Mouse (Mus musculus) left cerebral cortex, adult 8-10 months (tissue): Measurements from ENCODE around the gene Bloc1s1. TPM values are rescaled to one million over a fixed set of nuclear protein-coding genes. Genes with fewer than 3 reads are reported as not detected.

Source experiments
- DNase-seq, 2 experiments: peaks; one replicate each; pipeline ENCODE4 v3.0.0; 2022; ENCODE audit warnings: low spot score in 2 of 2
- total RNA-seq, 4 experiments: library from RNA; stranded (reverse); gene quantifications; 2 replicates each; pipeline ENCODE4 v1.2.4; 2022

Bloc1s1 gene
- total RNA-seq, result 100 to 1,000 TPM in 1 of 4 experiments, 10 to 100 TPM in 3; 83.3 to 106 (median 89.5) TPM

GRCm38 (mm10) chr10:128923935-128924334 is at the start of gene Bloc1s1:
Gene Bloc1s1, minus strand, starts transcription at chr10:128924035.
- DNase-seq, result no peak

DNA sequence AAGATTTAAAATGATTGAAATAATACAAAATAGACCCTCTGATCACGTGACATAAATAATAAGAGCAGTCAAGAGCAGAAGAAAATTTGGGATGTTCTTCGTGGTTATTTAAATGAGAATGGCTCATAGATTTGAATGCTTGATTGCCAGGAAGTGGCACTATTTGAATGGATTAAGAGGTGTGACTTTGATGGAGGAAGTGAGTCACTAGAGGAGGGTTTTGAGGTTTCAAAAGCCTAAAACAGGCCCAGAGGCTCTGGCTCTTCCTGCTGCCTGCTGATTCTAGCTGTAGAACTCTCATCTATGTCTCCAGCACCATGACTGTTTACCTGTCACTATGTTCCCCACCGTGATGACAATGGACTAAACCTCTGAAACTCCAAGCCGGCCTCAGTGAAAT is 49.0 kb upstream of the Bloc1s1 start:
- DNase-seq, result no peak

GRCm38 (mm10) chr10:128970740-128971250 is 47.0 kb upstream of the Bloc1s1 start:
- no peak for DNase-seq

- DNase-seq, result no peak
Observed at GRCm38 (mm10) chr10:128968341-128968749, 44.5 kb upstream of the Bloc1s1 start.

DNA sequence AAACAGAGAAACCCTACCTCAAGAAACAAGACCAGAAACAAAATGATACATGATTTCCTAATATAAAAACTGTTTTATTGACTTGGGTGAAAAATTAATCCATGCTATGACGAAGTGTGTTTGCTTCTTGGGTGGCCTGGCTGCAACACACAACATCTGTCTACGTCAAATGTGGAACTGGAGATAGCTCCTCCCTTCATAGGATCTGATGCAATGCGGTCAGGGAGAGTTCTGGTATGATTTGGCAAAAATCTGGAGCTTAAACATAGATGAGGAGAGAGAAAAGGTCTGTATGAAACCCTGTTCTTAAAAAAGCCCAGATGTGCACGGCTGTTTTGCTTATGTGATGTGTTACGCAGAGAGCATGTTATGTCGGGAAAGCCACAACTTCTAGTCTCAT is 42.0 kb upstream of the Bloc1s1 start:
- no peak for DNase-seq

GRCm38 (mm10) chr10:128964961-128965360 is 41.1 kb upstream of the Bloc1s1 start:
- DNase-seq, result no peak

GRCm38 (mm10) chr10:128960590-128961584 is 37.1 kb upstream of the Bloc1s1 start, which contains the start of gene Mettl7b:
Gene Mettl7b, minus strand, starts transcription at chr10:128960988.
- no peak for DNase-seq

DNA sequence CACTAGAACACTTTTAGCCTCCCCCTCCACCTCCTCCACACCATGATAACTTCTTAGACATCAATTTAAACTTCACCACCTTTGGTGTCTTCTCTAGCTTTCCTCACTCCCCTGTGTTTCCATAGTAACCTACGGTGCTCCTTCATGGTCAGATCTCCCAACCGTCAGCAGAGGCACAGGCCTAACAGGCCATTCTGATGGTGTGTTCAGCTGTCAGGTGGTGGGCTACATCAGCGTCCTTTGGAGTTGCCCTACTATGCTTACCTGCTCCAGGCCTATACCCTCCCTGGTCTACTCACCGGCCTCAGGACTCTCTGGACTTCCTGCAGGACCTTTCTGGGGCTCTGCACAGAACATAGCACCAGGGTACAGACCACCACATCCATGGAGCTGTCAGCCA is 36.3 kb upstream of the Bloc1s1 start:
- no peak for DNase-seq

GRCm38 (mm10) chr10:128958340-128958739 is 34.5 kb upstream of the Bloc1s1 start:
- DNase-seq, result no peak

GRCm38 (mm10) chr10:128950208-128950887 is 26.5 kb upstream of the Bloc1s1 start:
- peak in 1 of 2 experiments; percentile 35 for DNase-seq

- no peak for DNase-seq
Observed at GRCm38 (mm10) chr10:128947496-128947895, 23.7 kb upstream of the Bloc1s1 start.

DNA sequence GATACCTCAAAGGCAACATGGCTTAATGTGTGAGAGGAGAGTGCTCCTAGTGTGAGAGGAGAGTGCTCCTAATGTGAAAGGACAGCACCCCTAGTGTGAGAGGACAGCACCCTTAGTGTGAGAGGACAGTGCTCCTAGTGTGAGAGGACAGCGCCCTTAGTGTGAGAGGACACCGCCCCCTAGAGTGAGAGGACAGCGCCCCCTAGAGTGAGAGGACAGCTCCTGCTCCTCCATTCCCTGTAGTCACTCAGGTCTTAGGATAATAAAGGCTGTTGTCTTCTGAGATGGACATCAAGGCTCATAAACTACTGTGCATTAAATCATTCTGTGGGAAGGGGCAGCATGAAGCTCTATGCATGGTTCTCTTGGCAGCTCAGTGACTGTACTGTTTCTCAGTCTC is 21.8 kb upstream of the Bloc1s1 start:
- no peak for DNase-seq

DNA sequence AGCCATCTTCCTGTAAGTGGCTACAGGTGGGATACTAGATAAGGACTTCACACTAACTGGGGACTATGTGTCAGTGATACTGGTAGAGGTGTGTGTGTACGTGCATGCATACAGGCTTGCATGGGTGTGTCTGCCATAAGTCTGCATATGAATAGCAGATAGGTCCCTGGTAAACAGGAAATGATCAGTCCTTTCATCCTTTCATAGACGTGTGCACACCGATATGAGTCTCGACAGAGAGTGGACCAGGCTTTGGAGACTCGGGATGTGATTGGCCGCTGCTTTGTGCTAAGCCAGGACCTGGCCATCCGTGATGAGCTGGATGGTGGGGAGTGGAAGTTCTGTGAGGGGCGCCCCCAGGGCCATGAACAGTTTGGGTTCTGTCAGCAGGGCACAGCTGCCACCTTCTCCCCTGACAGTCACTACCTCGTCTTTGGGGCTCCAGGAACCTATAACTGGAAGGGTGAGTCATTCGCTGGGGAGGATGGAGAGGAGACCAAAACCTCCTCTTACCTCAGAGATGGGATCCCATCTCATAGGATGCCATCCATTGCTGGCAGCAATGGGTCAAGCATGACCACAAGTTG is 16.7 kb upstream of the Bloc1s1 start:
- no peak for DNase-seq

- no peak for DNase-seq
Observed at GRCm38 (mm10) chr10:128938974-128939373, 15.1 kb upstream of the Bloc1s1 start.

DNA sequence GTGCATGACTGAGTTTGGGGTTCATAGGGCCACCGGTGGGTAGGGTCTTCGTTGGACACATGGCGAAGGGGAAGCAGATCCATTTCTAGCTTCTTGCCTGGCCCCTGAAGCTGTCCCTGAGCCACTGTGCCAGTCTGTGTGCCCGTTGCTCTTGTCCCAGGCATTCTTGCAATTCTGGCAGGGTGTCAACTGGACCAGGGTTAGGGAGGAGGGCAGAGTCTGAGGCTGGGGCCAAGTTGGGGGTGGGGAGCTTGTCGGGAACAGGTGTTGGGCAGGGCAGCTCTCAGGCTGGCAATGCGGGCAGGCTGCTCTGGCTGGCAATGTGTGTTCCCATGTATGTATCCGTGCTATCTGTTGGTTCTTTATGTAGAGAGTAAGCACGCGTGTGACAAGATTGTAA is 14.6 kb upstream of the Bloc1s1 start:
- DNase-seq, result no peak

GRCm38 (mm10) chr10:128937756-128938390 is 14.0 kb upstream of the Bloc1s1 start:
- DNase-seq, result no peak

DNA sequence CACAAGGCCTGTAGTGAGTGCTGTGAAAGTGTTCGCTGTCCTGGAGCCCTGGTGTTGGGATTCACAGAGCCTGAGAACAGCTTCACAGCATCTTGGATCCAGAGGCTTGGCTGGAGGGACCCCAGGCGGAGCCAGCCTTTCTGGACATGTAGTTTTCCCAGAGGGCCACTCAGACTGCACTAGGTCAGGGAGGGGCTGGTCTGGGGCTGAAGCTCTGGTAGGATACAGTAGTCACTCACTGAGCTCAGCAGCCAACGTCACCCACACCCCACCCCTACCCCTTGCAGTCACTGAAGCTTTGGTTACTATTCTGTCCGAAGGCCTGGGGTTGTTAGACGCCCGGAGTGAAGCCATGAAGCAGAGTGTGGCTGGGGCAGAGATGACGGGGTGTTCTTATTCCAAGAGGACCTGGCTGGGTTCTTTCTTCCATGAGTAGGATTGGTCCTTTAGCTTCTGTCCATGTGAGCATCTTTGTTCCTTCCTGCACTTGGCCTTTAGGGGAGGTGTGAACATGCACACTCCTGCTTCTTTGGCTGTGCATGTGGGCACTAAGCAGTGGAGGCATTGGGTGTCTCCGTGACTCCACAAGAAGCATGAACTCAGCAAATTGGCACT is 12.1 kb upstream of the Bloc1s1 start:
- DNase-seq, result no peak

DNA sequence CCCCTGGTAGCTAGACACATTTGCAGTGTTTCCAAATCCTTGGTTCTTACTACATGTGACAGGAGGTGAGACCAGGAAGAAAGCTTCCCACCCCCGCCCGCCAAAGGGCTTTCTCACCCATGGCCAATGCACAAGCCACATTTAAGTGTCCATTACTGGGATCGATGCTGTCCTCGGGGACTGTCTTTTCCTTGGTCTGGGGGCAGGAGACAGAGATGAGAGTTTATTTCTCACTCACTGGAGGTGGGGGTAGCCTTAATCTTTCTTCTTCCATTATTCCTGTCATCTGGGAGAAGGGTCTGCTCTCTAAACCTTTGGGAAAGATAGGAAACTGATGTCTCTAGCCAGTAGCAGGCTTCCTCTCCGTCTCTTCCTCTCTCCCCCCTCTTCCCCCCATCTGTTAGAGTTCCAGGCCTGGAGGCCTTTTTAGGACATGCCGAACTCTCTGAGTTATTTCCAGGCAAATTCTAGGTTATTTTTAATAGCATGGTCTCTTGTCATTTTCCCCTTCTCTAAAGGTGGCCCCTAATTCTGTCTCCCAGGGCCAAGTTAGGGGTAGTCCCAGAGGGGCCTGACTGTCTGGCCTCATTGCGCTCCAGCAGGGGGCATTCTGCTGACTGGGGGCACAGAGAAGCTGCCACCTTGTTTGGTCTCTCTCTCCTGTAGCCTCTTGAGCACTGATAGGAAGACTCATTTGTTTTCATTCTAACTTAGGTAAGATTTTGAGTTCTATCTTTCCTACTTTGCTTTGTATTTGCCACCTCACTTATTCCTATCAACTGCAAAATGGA is 11.4 kb upstream of the Bloc1s1 start:
- DNase-seq, result no peak

DNA sequence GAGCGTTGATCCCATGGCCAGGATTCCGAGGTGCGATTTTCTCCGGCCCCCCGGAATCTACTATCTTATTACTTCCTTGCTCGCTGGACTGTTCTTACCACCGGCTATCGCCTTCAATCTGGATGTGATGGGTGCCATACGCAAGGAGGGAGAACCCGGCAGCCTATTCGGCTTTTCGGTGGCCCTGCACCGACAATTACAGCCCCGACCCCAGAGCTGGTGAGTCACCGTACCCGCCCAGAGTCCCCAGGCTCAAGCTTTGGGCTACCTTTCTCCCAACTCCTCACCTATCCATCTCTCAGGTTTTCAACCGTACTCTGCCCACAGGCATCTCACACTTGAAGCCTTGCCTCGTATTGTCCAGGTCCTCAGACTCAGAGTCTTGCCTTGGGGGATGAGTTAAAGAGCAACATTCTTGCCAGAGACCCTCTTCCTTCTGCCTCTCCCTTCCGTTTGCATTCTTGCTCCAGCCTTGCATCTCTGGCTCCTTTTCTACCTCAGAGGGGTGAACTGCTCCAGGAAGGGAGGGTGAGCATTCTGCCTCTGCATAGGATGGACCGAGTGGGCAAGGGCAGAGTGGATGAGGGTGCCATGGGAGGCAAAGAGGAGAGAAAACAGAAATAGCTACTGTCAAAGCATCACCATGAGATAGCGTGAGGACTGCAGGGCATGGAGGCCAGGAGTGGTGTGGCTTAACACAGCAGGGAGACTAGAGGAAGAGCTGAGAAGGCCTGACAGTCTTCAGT is 10.3 kb upstream of the Bloc1s1 start:
- DNase-seq, result no peak
